Mouse (Mus musculus) adrenal gland, postnatal 14 days (tissue): Measurements from ENCODE around the gene Sgpp1. TPM values are rescaled to one million over a fixed set of nuclear protein-coding genes. Genes with fewer than 3 reads are reported as not detected.

Experiments used
- DNase-seq: peaks from one replicate; pipeline ENCODE4 v3.0.0; 2021; ENCODE audit warnings: mixed read lengths
- long read RNA-seq, 2 experiments: library from polyadenylated mRNA; stranded (forward); transcript quantifications; one replicate each; pipeline ENCODE4 v2.0.0; 2021
- total RNA-seq: library from RNA; stranded (reverse); gene quantifications from 2 replicates; pipeline ENCODE4 v1.2.3, GENCODE M21; 2021

The Sgpp1 gene
- 89.2 and 93.5 TPM in 2 replicates for total RNA-seq
- long read RNA-seq, experiment 1, transcript Sgpp1-201 (3 exons, 3,323 nt), result major isoform, 78 of 83 reads
- long read RNA-seq, experiment 1, partial matches to known transcripts, result 0 of 83 reads
- long read RNA-seq, experiment 1, other reads (novel, unspliced or antisense), result 3 of 83 reads
- long read RNA-seq, experiment 2, transcript Sgpp1-201 (3 exons, 3,323 nt), result major isoform, 35 of 42 reads
- long read RNA-seq, experiment 2, partial matches to known transcripts, result 0 of 42 reads
- long read RNA-seq, experiment 2, other reads (novel, unspliced or antisense), result 5 of 42 reads

DNA sequence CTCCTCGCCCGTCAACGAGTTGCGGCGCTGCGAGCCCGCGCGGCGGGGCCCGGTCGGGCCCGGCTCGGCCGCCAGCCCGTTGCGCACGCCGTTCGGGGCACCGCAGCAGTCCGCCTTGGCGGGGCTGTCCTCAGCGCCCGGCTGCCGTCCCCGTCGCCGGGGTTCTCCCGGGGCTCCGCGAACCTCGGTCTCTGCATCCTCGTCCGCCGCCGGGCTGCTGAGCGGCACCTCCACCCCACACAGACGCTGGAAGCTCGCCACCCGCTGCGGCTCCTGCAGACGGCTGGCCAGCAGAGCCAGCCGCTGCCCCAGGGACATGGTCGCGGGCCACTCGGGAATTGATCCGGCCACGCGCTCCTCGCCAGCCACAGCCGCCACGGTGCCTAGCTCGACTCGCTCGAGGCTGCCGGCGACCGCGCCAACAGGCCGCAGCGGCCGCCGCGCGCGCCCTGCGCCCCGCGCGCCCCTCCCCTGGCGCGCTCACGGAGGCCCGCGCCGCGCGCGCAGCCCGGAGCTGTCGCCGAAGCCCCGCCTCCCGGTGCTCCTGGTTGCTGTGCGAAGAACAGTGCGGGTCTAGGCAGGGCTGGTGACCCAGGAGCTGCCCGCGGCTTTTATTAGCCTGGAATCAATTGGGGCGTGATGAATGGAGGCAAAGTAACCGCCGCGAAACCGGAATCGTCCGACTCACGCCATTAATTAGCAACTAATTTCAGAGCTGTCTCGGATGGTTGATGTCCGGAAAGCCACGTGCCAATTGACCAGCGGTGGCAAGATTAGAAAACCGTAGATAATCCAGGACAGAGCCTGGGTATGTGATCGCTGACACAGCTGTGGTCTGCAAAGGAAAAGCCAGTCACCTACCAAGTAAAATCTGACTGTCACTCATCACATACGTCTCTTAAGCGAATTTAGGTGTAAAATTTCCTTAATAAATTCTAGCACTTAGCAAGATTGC lies at the start of gene Sgpp1:
Gene Sgpp1, minus strand, starts transcription at position 484 of the 955 bp plus-strand sequence.
- peak; percentile 93 for DNase-seq

DNA sequence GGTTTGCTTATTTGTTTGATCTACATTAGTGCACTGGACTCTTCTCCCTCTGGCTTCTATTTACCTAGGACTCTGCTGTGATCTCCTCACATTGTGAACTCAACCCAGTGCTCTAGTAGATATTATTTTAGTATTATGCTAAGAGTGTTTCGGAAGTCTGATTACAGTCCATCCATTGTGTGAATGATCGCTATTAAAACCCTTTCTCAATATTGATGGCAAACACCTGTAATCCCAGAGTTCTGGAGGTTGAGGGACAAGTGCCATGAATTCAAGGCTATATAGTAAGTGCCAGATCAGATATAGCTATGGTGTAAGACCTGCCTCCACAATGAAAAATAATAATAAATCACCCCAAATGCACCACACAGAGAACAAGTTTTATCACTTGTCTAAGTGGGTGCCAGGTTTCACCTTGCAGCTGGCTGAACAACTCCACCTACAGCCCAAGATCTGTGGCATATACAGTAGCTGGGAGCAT lies 48.8 kb upstream of the Sgpp1 start:
- no peak for DNase-seq

DNA sequence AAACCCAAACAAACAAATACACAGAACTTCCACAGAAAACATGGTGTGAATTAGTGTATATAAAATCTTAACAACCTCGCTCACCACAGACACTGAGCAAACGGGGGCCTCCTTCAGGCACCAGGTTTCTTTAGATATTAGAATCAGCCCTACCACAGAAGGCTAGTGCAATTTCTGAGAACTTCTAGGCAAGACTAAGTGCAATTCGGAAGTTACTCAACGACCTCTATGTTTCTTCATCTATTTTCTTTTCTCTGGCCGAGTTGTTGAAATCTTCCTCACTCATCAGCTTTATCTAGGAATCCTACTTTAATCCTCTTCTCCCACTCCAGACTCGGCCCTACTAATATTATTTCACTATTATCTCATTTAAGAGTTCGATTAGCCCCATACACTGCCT lies 46.5 kb upstream of the Sgpp1 start:
- DNase-seq, result no peak

DNA sequence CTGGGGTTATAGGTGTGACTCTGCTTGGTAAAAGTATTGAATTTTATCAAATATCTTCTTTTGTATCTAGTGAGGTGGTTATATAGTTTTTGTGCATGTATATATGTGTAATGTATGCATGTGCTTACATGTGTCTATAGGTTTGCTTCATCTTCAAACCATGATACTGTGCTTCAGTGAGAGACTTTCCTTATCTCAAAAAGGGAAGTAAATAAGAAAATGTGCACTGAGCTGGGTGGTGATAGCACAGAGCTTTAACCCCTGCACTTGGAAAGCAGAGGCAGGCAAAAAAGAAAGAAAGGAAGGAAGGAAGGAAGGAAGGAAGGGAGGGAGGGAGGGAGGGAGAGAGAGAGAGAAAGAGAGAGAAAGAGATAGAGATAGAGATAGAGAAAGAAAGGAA lies 45.9 kb upstream of the Sgpp1 start:
- no peak for DNase-seq

DNA sequence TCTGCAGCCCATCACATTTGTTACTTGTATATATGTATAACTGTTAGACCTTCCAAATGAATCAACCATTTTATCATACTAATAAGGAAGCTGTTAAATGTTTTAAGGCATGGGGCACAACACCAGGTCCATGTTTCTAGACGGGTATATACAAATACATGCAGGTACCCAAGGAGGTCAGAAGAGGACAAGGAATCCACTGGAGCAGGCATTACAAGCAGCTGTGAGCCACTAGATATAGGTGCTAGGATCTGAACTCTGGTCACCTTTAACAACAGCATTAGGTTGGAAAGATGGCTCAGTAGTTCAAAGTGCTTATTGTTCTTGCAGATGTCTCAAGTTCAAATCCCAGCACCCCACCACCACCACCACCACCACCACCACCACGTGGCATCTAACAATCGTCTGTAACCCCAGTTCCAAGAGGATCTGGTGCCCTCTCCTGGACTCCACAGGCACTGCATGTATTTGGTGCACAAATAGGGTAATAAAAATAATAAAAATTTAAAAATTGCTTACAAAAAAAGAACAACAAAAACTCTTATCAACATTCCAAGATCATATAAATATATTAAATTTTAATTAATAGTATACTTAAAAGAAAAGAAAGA lies 37.0 kb upstream of the Sgpp1 start:
- DNase-seq, result peak; percentile 82

DNA sequence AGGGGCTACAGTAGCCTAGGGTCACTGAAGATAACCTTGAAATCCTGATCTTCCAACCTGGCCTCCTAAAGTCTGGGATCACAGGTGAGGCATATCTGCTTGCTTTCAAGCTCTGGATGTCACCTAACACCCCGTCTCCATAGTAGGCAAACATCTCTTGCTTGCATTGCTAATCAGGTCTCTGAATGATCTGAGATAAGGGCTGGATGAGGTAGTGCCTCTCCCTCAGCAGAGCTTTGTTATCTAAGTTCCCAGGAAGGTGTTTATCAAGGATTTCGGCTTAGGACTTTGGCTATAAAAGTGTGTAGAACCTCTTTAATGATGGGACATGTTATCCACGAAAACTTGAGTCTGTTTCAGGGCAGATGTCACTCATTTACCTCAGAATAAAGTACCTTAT lies 35.9 kb upstream of the Sgpp1 start:
- no peak for DNase-seq

DNA sequence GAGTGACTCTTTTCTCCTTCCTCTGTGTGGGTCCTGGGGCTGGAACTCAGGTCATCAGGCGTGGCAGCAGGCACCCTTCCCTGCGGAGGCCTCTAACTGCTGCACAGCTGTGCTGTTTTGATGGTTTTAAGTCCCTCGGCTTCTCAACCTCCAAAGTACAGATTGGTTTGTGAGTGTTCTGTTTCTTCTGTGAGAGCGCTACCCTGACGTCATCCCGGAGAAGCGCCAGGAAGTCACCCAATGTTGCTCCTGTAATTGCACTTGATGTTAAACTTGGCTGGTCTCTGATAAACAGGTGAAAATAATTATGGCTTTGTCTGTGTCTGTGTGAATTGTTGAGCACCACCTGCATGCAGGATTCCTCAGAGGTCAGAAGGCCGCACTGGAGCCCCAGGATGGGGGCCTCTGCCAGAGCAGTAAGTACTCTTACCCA lies 31.4 kb upstream of the Sgpp1 start:
- DNase-seq, result peak; percentile 46

DNA sequence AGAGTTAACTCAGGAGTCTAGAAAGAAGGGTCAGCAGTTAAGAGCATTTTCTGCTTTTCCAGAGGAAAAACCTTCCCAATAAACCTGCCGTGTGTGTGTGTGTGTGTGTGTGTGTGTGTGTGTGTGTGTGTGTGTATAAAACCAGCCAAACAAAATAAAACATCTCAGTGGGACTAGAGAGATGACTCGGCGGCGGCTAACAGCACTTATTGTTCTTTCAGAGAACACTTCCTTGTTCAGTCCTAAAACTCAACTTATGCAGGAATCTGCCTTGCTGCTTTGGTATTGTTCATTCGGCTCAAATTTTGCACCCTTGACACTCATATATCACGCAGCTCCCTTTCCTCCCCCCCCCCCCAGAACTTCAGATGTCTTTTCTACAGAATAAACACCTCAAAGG lies 30.9 kb upstream of the Sgpp1 start:
- no peak for DNase-seq

DNA sequence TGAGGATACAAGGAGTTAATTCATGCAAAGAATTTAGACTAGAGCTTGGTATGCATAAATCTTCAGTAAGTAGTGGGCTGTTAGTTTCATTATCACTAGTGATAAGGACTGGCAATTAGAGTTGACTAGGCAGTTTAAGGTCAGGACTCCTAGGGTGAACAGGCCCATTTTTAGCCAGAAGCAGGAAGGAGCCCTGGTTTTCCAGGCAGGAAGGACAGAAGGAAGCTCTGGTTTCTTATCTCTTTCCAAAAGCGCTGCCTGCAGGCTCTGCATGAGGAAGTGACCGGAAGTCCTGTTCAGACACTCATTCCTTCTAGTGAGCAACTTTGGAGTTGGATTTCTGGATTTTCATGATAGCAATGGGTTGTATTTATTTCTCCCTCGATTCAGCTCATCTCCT lies 30.2 kb upstream of the Sgpp1 start:
- DNase-seq, result peak; percentile 17

DNA sequence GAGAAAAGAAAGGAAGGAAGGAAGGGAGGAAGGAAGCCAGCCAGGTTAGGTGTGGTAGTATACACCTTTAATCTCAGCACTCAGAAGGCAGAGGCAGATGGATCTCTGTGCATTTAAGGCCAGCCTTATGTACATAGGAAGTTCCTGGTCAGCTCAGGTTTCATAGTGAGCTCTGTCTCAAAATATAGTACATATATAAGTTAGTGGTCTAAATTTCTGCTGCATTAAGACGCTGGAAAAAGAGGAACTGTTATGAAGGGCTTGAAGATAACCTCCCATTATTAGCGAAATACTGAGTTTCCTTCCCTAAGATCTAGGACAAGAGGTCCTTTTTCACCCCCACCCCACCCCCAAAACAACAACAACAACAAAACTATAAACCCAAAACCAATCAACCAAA lies 20.9 kb upstream of the Sgpp1 start:
- DNase-seq, result no peak

DNA sequence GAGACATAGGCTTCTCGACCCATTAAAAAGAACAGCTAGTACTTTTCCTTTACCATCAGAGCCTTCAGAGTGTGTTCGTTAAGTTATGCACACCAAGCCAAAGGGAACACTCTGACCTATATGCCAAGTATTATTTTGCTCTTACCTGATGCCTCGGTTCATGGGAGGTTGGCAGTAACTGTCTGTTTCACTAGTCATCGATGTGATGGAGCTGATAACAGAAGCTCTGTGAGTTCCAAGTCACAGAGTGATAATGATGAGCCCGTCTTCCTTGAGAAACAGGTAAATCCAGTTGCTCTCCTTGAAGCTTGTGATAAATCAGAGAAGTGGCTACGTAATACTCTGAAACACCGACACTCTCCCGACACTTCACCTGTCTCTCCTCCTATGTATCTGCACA lies 18.2 kb upstream of the Sgpp1 start:
- no peak for DNase-seq

DNA sequence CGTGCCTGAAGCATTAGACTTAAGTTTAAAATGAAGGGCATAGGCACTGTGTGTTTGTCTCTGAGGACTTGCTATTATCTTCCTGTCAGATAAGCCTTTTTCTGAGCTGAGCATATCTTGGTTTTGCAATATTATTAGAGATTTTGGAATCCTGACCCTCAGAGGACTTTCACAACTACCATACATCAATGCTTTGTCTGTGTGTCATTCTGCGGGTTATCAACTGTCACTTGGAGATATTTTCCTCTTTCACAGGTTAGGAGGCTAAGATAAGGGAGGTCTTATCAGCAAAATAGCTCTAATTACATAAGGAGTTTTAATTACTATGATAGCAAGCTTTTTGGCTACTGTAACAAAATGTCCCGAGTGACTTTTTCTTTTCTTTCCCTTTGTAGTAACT lies 16.5 kb upstream of the Sgpp1 start:
- DNase-seq, result no peak

DNA sequence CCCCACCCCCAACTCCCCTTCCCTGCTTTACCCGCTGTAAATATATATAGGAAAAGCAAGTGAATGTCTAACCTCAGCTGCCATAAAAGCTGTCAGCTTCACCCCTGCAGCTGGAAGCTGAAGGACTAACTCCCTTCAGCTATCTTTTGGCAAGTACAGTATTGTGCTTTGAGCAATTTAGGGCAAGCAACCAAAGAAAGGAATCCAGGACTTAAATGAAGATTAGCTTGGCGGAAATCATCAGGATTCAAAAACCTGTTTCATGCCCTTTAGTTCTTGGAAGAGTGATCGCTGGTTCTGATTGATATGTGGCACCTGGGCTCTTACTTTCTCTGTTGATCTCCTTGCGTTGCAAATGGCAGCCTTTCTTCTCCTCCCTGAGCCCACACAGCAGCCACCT lies 13.0 kb upstream of the Sgpp1 start:
- DNase-seq, result no peak

DNA sequence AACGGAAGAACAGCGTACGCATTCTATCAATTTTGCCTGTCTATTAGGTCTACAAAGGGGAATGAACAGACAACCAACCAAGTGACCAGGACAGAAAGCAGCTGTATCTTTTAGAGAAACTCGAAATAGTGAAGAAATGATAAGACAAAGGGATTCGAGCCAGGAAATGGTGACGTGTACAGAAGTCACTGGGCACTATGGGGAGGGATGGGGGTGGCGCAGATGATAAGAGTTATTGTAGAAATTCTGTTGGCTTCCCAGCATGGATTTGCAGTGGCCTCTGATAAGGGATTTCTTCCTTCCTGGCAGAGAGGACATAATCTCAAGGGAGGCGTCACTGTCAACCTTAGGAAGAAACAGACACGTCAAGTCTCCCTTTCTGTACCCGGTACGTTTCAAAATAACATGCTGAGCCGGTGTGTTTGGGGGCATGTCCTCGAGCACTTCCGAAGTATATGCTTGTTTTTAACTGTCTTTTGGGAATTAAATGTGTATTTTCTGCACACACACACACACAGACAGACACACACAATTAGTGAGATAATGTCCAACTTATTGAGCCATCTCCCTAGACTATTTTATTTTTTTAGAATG lies 10.3 kb upstream of the Sgpp1 start:
- peak; percentile 48 for DNase-seq

DNA sequence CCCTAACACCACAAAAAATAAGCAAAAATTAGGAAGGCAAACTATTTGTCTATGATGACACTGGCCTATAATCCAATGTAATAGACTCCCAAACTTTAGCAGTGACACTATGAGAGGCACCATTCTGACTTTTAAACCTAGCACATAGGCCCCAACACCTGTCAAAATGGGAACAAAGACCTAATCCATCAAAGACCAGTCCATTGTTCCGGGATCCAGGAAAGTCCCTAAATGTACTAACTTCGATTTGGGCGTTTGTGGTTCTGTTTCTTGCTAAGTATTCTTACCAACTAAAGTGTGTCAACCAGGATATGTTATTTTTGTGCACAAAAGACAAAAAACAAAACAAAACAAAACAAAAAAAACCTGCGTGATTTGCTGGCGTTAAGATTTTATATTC lies 6.6 kb upstream of the Sgpp1 start:
- no peak for DNase-seq

DNA sequence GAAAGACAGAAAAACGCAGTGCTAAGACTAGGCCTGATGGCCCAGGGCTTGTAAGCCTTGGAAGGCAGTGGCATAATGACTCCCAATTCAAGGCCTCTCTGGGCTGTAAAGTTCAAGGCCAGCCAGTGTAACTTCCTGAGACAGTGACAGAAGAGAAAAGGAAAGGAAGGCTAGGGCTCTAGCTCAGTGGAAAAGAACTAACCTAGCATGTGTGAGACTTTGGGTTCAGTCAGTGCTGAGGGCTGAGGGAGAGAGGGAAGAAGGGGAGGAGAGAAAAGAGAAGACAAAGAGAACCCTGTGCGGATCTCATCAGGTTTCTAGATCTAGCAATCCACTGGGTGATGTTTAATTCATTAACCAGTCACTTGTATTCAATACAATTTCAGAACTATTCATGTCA lies 5.7 kb upstream of the Sgpp1 start:
- DNase-seq, result peak; percentile 71

DNA sequence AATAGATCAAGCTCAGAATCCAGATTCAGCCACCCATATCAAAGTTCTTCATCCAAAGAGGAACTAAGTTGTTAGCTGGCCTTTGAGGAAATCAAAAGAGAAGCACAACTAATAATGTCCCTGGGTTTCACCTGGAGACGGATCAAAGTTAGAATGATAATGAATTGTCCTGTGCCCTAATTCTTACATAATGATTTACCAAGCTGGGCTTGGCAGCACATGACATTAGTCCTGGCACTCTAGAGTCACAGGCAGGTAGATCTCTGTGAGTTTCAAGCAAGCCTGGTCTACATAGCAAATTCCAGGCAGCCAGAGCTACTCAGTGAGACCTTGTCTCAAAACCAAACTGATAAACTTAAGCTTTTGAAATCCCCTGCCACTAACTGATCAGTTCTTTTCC lies 4.9 kb upstream of the Sgpp1 start:
- no peak for DNase-seq

DNA sequence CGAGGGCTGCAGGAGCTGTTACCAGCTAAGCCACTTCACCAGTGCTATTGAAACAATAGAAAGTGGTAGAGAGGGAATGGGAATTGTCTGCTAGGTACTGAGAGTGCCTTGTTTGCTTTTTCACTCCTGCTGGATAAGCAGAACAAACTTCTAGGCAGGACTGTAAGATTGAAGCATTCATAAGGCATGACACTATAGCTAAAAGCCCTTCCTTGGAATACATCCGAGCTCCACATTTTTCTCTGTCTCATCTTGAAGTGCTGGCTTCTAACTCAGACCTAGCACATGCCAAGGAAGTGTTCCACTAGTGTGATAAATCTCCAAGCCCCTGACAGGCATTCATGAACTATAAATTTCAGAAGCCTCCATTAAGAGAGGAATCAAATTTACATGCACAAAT lies 4.1 kb upstream of the Sgpp1 start:
- no peak for DNase-seq

DNA sequence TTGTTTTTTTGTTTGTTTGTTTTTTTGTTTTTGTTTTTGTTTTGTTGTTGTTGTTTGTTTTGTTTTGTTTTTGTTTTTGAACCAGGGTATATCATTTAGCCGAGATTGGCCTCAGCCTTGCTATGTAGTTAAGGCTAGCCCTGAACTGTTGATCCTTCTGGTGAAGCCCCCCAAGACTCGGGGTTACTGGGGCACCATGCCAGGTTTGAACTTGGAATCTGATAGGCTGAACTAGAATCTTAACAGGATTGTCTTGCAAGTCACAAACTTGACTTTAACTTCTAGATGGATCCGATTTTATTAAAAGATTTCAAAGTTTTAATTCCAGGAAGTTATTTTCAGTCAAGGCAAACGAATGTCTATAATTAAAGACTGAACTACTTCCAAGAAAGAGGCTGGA lies 767 bp upstream of the Sgpp1 start:
- no peak for DNase-seq

DNA sequence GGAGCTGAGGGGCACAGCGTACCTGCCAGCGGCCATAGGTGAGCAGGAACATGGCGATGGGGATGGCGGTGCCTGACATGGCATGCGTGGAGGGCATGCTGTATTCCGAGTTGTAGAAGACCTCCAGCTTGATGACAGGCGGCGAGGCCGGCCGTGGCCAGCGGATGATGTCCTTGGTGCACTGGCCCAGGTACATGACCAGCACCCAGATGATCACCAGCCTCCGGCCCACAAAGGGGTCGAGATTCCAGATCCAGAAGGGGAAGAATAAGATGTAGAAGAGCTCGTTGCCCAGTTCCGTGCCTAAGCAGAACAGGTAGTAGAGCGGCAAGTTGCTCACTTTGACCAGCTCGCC lies 661 bp downstream of the Sgpp1 start:
- DNase-seq, result peak; percentile 61

DNA sequence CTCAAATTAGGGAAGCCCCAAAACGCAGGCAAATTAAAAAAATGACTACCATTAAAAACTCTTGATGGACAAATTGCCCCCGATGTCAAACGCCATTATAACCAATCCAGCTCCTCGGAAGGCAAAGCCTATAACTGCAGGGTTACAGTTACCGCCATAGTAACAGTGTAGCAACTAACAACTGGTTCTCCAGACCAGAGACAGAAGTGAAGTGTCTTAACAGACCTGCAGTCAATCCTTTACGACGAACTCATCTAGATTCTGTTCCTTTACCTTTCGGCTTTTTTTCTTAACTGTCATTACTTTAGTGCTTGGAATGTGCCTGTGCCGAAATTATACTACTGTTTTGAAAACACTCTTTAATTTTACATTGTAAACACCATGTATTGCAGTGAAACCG lies 1.4 kb downstream of the Sgpp1 start:
- peak; percentile 21 for DNase-seq

DNA sequence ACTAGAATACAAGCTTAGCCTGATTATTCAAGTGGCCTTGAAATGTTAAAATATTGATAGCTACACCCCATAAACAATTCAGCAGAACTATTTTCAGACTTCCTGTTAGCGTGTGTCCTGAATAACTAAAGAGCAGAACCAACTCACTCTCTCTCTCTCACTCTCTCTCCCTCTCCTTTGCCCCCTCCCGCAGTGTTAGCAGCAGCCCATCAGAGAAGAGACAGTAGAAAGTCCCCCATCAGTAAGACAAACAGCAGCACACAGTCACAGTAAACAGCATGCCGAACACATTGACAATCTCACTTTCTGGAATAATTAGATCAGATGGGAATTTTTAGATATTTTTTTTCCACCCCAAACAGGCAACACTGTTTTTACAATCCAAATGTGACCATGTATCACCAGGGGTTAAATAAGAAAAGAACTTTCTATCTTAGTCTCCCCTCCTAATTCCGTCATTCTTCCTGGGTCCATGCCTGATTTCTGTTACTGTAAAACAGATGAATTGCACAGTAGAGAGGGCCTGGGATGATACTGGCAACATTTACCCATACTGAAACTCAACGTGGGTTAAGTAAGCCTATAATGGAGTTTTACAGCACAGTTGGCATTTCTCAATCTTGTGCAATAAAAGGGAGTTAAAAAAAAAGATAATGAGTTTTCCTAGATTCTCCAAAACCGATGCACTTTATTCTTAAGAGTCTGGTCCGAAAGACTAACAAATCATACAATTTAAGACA lies 2.0 kb downstream of the Sgpp1 start:
- peak; percentile 23 for DNase-seq
